Mouse (Mus musculus) thymus, adult 2 months (tissue): Measurements from ENCODE around the gene Prr3.

Source experiments
- CTCF ChIP-seq: fragments of 200-500 bp; IDR thresholded peaks from 2 replicates; pipeline ENCODE4 v1.5.1; 2012; ENCODE audit warnings: mild to moderate bottlenecking, control low read depth, low read length, moderate library complexity, borderline replicate concordance; ENCODE audit not compliant: control insufficient read depth, poor library complexity, insufficient read depth; ENCODE audit errors: extremely low read depth
- POLR2A ChIP-seq: fragments of 200-500 bp; IDR thresholded peaks from 2 replicates; pipeline ENCODE4 v1.6.1; 2012; ENCODE audit warnings: mild to moderate bottlenecking, low read length, control low read depth, moderate library complexity; ENCODE audit not compliant: control insufficient read depth, poor library complexity, insufficient read depth; ENCODE audit errors: extremely low read depth

DNA sequence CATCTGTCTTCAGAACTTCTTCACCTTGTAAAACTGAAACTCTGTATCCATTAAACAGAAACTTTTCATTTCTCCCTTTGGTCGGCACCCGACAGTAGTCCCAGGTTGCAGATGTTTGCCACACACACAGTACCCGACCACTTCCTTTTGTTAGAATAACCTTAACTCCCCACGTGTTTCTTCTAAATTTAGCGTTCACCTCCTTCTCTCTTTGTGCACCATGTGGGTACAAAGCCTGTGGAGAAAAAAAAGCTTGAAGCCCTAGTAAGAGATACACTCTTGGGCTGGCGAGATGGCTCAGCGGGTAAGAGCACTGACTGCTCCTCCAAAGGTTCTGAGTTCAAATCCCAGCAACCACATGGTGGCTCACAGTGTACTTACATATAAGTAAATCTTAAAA is 19.3 kb upstream of the Prr3 start:
- no peak for TF ChIP-seq CTCF
- no peak for TF ChIP-seq POLR2A
